Mouse (Mus musculus) CH12.LX (cell line): ENCODE data around the gene Mdga1.

ENCODE experiments used
- BHLHE40 ChIP-seq: IDR thresholded peaks from 2 replicates; pipeline ENCODE4 v1.6.1; 2011; ENCODE audit warnings: mild to moderate bottlenecking, low read depth, low read length, improper control_type of control experiment
- CTCF ChIP-seq, 2 experiments: IDR thresholded peaks in 1 of 2; conservative IDR thresholded peaks in 1 of 2; 2 replicates each; pipeline ENCODE4 v1.5.1; 2011 to 2012; ENCODE audit warnings: low read depth in 2 of 2, low read length in 2 of 2, improper control_type of control experiment in 1 of 2, inconsistent platforms in 1 of 2, mild to moderate bottlenecking in 1 of 2, moderate library complexity in 1 of 2
- EP300 ChIP-seq: IDR thresholded peaks from 2 replicates; pipeline ENCODE4 v1.6.1; 2011; ENCODE audit warnings: low read length, improper control_type of control experiment
- MYC ChIP-seq: IDR thresholded peaks from 2 replicates; pipeline ENCODE4 v1.6.1; 2011; ENCODE audit warnings: low read depth, mild to moderate bottlenecking, improper control_type of control experiment, low read length
- NELFE ChIP-seq: IDR thresholded peaks from 2 replicates; pipeline ENCODE4 v1.6.1; 2011; ENCODE audit warnings: low read depth, low read length, improper control_type of control experiment
- PAX5 ChIP-seq: IDR thresholded peaks from 2 replicates; pipeline ENCODE4 v1.6.1; 2012; ENCODE audit warnings: low read length, inconsistent platforms, mixed read lengths
- POLR2A ChIP-seq: IDR thresholded peaks from 2 replicates; pipeline ENCODE4 v1.6.1; 2011; ENCODE audit warnings: low read depth, mild to moderate bottlenecking, improper control_type of control experiment, low read length
- USF1 ChIP-seq: IDR thresholded peaks from 2 replicates; pipeline ENCODE4 v1.6.1; 2014; ENCODE audit warnings: low read depth, mild to moderate bottlenecking, inconsistent platforms, low read length, improper control_type of control experiment
- ZMIZ1 ChIP-seq: IDR thresholded peaks from 2 replicates; pipeline ENCODE4 v1.6.1; 2012; ENCODE audit warnings: low read depth, mild to moderate bottlenecking, inconsistent platforms, low read length, improper control_type of control experiment

DNA sequence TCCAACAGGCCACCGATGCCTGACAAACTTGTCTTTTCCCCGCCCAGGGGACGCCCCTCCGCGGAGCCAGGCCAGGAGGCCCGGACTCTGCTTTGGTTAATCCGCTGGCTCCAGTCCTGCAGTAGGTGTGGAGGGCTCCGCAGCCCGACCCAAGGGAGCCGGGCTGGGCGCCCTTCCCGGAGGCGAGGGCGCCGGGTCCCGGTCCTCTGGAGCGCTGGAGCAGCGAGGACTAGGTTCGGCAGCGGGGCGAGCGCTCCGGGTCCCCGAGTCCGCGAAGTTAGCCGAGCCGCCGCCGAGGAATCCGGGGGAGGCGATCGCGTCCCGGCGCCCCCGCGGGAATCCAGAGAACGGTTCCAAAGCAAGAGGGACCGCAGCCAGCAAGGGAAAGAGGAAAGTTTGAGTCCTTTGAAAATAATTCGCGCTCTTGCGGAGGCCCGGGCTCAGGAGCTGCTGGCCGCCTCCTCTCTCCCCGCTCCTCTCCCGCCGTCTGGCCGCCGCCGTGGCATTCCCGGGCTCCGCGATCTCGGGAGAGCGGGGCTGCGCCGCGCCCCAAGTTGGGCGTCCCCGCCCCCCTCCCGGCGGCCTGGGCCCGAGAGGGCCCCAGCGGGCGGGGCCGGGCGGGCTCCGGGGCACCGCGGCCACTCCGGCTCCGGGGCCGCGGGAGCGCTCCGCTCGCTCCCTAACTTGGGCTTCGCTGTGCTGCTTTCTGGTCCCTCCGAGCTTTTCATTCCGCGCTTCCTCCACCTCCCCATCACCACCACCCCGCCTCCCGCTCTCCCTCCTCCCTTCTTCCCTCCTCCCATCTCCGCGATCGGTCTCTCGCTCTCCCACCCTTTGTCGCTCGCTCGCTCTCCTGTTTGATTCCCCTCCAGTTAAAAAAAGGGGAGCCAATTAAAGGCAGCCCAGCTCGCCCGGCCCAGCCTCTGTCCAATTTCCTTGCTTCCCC, 81.7 kb downstream of the Mdga1 start:
- TF ChIP-seq NELFE (no peak), EP300 (no peak), POLR2A (no peak), CTCF (conservative IDR thresholded peaks at IDR 0.05 in 1 of 2, IDR thresholded peaks at IDR 0.05 in 1 of 2; ENCODE audit: low read depth in 2 of 2, low read length in 2 of 2) (no peak), USF1 (no peak), BHLHE40 (no peak), PAX5 (no peak), MYC (no peak), ZMIZ1 (no peak)
